Mouse (Mus musculus): ENCODE data around the gene Nt5dc3. TPM values are rescaled to one million over a fixed set of nuclear protein-coding genes. Genes with fewer than 3 reads are reported as not detected.

Gene Nt5dc3
- total RNA-seq, 2 experiments from 2014 or later, result 36.1 to 77.7 TPM

DNA sequence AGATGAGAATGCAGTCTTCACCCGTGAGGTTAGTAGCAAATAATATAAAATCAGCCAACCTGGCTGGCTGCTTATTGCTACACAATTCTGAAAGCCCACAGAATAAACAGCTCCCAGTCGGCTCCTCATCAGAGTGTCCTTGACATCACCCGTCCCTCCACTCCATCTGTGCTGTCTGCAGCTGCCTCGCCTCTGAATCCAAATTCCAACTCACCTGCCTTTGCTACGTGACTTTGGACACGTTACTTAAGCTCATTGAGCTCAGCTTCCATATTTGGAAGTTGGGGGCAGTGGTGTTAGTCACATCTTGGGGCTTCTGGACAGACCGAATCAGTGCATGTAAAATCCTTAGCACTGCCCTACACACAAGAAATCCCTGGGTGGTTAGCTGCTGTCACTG is 93.3 kb downstream of the Nt5dc3 start:
- peak overlapping the region; percentile 64 for H3K27ac ChIP-seq
- intact Hi-C loops (cut with DNase I), result no loop called here
- no peak for DNase-seq
- TF ChIP-seq CTCF (IDR thresholded peaks at IDR 0.05), result no peak
- no peak overlapping the region for H3K4me3 ChIP-seq

DNA sequence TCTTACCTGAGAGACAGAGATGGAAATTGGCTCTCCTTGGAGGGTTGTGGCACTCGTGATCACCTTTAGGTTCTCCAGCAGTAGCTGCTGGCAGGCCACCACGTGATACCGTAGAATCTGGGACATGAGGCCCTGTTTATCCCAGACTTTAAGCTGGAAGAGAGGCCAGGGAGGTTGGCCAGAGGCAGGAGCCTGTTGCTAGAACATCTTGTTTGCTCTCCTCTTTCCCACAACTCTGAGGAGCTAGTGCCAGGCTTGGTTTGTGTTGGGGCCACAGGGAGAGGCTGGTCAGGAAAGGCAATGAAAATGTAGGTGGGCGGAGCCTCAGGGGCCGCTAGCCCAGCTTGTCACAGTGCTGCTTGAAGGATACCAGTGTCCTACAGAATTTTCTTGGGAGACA is 93.8 kb downstream of the Nt5dc3 start:
- no peak for TF ChIP-seq CTCF (IDR thresholded peaks at IDR 0.05)
- intact Hi-C loops (cut with DNase I), result no loop called here
- DNase-seq, result peak; percentile 53
- peak overlapping the region; percentile 64 for H3K27ac ChIP-seq
- no peak overlapping the region for H3K4me3 ChIP-seq

DNA sequence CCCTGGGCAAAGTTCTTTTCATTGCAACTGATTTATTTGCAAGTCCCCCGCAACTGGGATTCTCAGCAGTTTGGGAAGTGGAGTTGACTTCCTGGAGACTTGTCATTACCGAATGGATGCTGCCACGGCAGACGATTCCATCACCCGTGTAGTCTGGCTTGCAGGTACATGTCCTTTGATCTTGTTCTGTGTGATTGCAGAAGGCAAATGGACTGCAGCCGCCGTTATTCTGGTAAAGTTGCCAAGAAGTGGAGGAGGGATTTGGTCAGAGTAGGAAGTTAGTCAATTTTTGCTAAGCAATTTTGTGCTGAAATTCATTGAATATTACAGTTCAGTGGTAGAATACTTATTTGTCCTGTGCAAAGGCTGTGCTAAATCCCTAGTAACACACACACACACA is 99.9 kb downstream of the Nt5dc3 start:
- no peak overlapping the region for H3K4me3 ChIP-seq
- intact Hi-C loops (cut with DNase I), result no loop called here
- no peak for TF ChIP-seq CTCF (IDR thresholded peaks at IDR 0.05)
- no peak for DNase-seq
- H3K27ac ChIP-seq, result peak overlapping the region; percentile 82; the same call in 1 of the 2 replicates

DNA sequence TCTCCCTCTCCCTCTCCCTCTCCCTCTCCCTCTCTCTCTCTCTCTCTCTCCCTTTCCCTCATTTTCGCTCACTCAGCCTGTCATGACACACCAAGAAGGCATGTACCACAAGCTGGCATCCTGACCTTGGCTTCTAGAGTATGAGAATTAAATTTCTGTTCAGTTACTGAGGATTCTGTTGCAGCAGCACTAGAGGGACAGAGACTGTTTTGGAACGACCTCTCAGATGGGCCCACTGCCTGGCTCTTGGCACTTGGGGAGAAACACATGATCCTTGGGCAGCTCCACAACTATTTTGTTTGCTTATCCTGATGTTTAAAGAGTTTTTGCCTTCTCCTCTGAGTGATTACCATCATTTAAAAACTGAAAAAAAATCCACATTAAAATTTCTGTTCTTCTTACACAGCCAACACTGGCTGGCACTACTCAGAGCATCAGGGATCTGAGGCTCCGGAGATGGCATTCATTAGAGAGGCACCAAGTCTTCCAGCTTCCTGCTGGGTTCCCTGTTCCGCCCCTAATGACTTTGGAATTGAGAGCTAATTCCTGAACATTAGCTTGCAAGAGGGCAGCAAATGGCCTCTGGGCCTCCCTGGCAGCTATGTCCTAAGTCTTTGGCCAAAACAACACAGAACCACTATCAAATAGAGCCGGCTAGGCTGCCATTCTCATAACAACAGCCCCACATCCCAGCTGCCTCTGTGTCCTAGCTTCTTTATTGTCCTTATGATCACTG is 101.4 kb downstream of the Nt5dc3 start:
- Histone ChIP-seq H3K4me3 (no peak overlapping the region), H3K27ac (peak overlapping the region; percentile 80)
- TF ChIP-seq CTCF (IDR thresholded peaks at IDR 0.05), result no peak
- peak; percentile 79 for DNase-seq
- intact Hi-C loops (cut with DNase I), result no loop called here

GRCm38 (mm10) chr10:86881448-86881847 is 102.6 kb downstream of the Nt5dc3 start:
- intact Hi-C loops (cut with DNase I), result no loop called here
- no peak for TF ChIP-seq CTCF (IDR thresholded peaks at IDR 0.05)

GRCm38 (mm10) chr10:86886434-86886833 is 107.6 kb downstream of the Nt5dc3 start:
- no peak for DNase-seq
- intact Hi-C loops (cut with DNase I), result no loop called here
- no peak for TF ChIP-seq CTCF (IDR thresholded peaks at IDR 0.05)
- Histone ChIP-seq H3K27ac (no peak overlapping the region), H3K4me3 (no peak overlapping the region)

More at GRCm38 (mm10) chr10:86881448-86881847, 102.6 kb downstream of the Nt5dc3 start:
- no peak for DNase-seq
- Histone ChIP-seq H3K27ac (peak overlapping the region; percentile 80; the same call in 1 of the 2 replicates), H3K4me3 (no peak overlapping the region)

Other genes with a start within 250 kb of the Nt5dc3 start
- gene Hsp90b1, start 73.5 kb upstream of the Nt5dc3 start, total RNA-seq (2021), result 100 to 1,000 TPM; 108 to 149 TPM
- gene Ttc41, start 73.2 kb upstream of the Nt5dc3 start, total RNA-seq (2021), result 1 to 10 TPM; 2.3 to 2.5 TPM
- 10 to 100 TPM; 16.7 to 32.1 TPM for gene Gm49358, start 15.0 kb upstream of the Nt5dc3 start, total RNA-seq (2021)
- gene Stab2, start 229.0 kb downstream of the Nt5dc3 start, total RNA-seq (2021), result 1 to 10 TPM in 1 of 2 experiments, under 1 TPM in 1; 0.84 to 4.5 TPM

Measured in gastrocnemius, adult 2 months (tissue).